Mouse (Mus musculus): Measurements from ENCODE around the gene Sipa1l1.

Gene Sipa1l1

GRCm38 (mm10) chr12:82208046-82208445 is 38.9 kb downstream of the Sipa1l1 start:
- no peak for DNase-seq (ENCODE audit: low read depth in 1 of 2, low spot score in 2 of 2)

DNA sequence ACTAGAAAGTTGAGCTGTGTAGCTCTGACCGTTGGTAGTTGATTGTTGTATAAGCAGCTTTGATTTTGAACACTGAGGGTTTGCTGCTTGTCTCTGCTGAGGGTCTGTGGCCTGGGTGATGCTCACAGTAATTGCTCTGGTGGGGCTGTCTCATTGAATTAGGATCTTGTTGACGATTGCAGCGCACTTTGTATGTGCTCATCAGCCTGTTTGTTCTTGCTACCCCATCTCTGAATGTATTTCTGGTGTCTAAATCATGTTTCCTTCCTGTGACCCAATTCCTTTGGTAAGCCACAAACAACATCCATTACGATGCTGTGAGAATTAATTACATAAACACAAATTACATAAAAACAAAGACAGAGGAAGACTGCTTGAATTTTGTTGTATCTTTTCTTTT is 39.5 kb downstream of the Sipa1l1 start:
- DNase-seq (ENCODE audit: low read depth in 1 of 2, low spot score in 2 of 2): no peak

DNA sequence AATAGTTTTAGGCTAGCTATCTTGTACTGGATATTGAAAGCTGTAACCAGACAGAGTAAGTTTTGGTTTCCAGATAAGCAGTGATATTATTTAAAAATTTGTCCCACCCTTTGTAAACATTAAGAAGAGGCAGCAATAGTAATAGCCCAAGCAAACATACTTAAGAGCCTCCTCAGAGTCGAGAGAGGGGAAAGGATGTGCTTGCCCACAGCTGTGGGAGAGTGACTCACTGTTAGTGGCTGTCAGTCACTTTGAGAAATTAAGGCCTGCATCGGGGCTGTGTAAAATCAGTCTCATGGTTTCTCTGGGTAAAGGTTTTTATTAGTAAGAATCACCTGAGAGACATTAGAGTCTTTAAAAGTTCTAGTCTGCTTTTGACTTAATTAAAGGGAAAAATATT is 40.6 kb downstream of the Sipa1l1 start:
- no peak for DNase-seq (ENCODE audit: low read depth in 1 of 2, low spot score in 2 of 2)

GRCm38 (mm10) chr12:82213056-82213455 is 43.9 kb downstream of the Sipa1l1 start:
- DNase-seq (ENCODE audit: low read depth in 1 of 2, low spot score in 2 of 2): no peak

DNA sequence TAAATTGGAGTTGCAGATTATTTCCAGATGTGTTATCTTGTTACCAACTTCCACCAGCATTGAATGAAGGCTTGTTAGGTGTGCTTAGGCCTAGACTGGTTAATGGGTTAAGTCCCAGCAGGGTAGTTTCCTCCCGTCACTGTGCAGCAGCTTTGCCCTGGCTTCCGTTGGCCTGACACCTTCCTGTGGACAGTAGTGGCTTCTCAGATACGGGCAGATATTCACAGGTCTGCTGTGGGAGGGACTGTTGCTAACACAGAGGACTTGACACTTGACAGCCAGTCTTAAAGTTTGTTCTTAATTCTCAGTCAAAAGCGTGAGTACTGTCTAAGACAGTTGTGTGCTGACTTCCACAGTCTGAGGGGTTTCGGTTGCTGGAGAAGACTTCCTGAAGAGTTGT is 45.8 kb downstream of the Sipa1l1 start:
- no peak for DNase-seq (ENCODE audit: low read depth in 1 of 2, low spot score in 2 of 2)

- no peak for DNase-seq (ENCODE audit: low read depth in 1 of 2, low spot score in 2 of 2)
Observed at GRCm38 (mm10) chr12:82216801-82217553, 47.9 kb downstream of the Sipa1l1 start.

GRCm38 (mm10) chr12:82218201-82218600 is 49.1 kb downstream of the Sipa1l1 start:
- DNase-seq (ENCODE audit: low read depth in 1 of 2, low spot score in 2 of 2): no peak

DNA sequence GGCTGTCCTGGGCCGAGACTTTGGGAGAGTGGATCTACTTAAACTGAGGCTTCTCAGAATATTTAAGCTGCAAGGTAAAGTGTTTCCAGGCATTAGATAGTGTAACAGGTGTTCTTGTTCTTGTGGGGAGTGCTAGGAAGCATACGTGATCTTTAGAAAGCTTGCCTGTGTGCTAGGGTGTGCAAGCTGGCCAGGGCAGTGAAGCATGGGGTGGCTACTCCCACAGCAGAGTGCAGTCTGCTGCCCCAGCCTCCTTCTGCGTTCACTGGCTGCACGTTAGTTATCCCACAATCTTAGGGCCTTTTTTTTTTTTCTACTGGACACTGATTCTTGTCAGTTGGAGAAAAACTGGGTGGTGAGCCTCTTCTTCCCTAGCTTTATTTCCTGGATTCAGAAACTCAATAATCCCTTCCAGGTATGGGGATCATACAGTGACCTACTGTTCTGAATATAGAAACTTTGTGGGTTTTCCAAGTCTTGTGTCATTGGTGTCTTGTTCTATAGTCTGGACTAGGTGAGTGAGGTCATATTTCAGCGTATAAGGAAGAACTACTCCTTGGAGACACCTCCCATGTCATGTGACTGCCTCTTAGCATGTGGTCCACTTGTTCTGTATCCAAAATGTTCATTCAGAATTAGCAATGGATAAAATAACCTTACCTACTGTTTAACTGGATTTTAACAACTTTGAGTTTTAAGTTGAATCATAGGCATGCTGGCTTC is 51.4 kb downstream of the Sipa1l1 start:
- DNase-seq (ENCODE audit: low read depth in 1 of 2, low spot score in 2 of 2): no peak

DNA sequence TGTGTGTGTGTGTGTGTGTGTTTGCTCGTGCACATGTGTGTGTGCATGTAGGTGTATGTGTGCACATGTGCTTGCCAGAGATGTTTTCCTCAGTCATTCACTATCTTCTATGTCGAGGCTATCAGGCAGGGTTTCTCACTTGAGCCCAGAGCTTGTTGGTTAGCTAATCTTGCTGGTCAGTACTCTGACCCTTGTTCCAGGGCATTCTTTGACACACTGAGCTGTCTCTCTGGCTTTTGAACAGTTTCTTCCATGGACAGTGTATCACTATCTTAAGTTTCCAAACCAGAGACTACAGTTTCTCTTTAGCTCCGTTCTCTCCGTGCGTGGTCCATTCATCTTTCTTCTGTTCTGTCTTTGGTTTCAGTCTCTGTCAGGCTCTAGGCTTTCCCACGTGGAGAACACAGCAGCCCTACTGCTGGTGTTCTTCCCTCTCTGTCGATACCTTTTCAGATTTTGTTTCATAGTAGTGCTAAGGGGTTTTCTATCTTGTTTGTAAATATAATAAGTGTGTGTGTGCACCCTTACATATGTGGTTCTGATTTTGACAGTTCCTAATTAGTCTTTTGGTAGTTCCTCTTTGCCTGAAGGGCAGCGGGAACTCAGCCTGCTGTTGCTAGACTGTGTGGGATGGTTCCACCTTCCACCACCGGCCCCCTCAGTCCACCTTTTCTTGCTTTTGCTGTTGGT is 54.2 kb downstream of the Sipa1l1 start:
- DNase-seq (ENCODE audit: low read depth in 1 of 2, low spot score in 2 of 2): no peak

GRCm38 (mm10) chr12:82224848-82225247 is 55.7 kb downstream of the Sipa1l1 start:
- DNase-seq (ENCODE audit: low read depth in 1 of 2, low spot score in 2 of 2): no peak

- DNase-seq (ENCODE audit: low read depth in 1 of 2, low spot score in 2 of 2): no peak
Observed at GRCm38 (mm10) chr12:82225278-82225677, 56.2 kb downstream of the Sipa1l1 start.

DNA sequence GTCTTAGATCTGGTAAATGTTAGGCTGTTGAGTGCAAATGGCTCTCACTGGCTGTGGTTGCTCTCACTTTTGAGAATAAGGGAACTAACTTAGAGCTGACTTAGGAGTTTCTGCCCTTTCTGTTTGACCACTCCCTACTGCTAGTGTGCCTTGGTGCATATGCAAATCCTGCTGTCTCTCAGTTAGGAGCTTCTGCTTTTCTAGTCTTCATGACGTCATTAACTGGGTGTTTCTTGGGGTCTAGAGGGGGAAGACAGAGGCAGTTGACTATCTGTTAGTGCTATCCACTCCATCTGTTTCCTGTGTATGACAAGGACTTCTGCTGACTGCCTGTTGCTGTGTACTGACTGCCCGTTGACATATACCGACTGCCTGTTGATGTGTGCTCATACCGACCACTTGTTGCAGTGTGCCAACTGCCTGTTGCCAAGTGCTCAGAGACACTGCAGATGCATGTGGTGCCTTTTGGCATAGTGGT is 56.7 kb downstream of the Sipa1l1 start:
- peak; percentile 61 to 72 for DNase-seq (ENCODE audit: low read depth in 1 of 2, low spot score in 2 of 2)

- DNase-seq (ENCODE audit: low read depth in 1 of 2, low spot score in 2 of 2): no peak
Observed at GRCm38 (mm10) chr12:82226311-82227066, 57.4 kb downstream of the Sipa1l1 start.

GRCm38 (mm10) chr12:82230127-82230526 is 61.0 kb downstream of the Sipa1l1 start:
- DNase-seq (ENCODE audit: low read depth in 1 of 2, low spot score in 2 of 2): no peak

GRCm38 (mm10) chr12:82231191-82231590 is 62.1 kb downstream of the Sipa1l1 start:
- DNase-seq (ENCODE audit: low read depth in 1 of 2, low spot score in 2 of 2): no peak

DNA sequence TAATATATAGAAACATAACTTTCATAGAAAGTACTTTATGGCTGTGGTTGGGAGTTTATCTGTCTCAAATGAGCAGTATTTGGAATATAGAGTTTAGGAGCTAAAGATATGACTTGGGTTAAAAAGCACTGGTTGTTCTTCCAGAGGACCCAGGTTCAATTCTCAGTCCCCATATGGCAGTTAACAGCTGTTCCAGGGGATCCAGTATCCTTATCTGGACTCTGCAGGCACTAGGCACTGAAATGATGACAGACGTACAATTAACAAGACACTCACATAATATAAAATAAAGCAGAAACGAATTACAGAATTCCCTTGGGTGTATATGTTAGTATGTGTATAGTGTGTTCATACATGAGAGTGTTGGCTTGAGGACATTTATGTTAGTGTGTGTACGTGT is 64.1 kb downstream of the Sipa1l1 start:
- no peak for DNase-seq (ENCODE audit: low read depth in 1 of 2, low spot score in 2 of 2)

GRCm38 (mm10) chr12:82234463-82235223 is 65.5 kb downstream of the Sipa1l1 start:
- DNase-seq (ENCODE audit: low read depth in 1 of 2, low spot score in 2 of 2): no peak

DNA sequence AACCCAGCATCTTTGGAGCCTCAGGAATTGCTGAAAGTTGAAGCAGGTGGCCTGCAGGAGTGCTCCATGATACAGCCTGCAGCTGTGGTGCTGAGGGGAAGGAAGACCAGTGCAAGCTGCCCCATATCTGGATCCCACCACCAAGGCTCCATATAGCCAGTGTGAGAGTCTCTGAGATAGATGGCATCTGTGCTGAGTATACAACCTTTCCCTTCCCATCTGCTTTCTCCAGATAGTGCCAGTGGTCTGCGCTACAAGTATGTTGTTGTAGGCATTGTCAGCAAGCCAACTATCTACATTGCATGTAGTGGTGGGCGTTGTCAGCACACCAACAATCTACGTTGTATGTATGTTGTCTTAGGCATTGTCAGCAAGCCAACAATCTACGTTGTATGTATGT is 68.0 kb downstream of the Sipa1l1 start:
- no peak for DNase-seq (ENCODE audit: low read depth in 1 of 2, low spot score in 2 of 2)

DNA sequence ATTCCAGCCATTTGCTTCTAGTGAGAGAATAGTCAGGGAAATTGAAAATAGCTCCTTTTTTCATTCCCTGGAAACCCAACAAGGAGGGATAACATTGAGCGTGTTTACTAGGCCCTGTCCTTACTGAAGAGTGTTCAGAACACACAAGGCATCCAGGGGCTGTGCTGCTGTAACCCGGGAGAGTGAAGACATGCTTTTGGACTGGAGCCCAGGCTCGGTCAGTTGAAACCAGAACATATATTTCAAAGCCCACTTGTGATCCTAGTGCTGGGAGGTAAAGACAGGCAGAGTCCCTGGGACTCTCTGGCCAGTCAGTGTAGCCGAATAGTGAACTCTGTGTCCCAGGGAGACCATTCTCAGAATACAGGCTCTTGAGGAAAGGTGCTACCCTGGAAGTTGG is 68.8 kb downstream of the Sipa1l1 start:
- no peak for DNase-seq (ENCODE audit: low read depth in 1 of 2, low spot score in 2 of 2)

DNA sequence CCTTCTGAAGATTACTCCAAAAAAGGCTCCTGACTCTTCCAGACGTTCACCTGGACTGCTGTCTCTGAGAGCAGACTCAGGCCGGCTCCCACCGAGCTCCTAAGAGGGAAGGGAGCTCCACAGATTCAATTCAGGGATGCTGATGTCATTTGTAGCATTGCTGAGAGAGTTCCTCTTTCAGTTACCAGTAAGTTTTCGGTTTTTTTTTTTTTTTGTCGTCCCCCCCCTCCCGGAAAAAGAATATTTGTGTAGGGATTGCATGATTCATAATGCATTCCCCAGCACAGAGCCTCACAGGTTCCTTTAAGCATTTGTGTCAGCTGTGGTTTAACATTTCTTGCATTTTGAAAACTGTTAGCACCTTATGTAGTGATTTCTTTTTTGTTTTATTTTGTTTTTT is 71.6 kb downstream of the Sipa1l1 start:
- no peak for DNase-seq (ENCODE audit: low read depth in 1 of 2, low spot score in 2 of 2)
